Mouse (Mus musculus): Measurements from ENCODE around the gene Wasl.

Gene Wasl

DNA sequence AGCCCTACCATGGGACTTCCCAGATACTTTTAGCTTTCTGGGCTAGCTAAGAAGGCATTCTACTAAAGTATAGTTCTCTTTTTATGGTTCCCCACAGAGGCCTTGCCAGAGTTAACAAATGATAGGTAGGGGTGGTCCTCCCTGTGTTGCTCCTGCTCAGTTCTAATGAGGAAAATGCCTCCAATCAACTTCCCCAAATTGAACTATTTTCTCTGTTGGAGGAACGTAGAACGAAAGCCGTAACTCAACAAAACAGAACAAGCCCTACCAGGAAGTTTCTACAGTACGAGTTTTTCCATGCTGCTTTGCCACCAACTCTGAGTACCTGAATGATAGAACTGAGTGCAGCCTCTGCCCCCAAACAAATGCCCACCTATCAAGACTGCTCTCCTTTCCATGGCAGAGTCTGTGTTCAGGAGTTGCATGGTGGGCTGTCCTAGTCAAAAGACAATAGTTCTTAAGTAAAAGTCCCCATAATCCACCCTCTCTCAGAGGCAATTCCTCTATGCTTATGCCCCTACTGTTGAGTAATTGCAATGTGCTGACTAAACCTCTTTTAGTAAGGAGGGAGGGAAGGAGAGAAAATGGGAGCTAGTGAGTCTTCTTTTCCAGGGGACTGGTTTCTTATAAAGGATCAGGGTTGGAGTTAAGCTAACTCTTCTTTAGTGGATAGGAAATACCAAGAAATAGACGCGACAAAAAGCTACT is 19.3 kb downstream of the Wasl start:
- DNase-seq (ENCODE audit: low spot score): no peak

DNA sequence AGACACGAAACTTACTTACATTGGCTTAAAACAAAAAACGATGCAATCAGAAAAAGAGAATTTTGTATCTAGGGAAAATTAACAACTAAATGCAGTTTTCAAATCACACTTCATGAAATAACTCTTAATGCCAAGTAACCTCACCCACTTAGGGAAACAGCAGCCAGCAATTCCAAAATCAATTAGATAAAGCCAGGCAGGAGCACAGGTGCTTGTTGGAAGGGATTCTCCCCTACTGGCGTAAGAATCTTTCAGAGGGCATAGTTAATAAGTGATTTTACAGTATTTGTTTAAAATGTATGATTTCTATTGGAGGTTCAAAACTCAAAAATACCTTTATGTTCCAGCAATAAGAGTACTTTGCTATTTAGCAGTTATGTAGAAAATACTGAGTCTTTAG is 21.8 kb downstream of the Wasl start:
- no peak for DNase-seq (ENCODE audit: low spot score)

DNA sequence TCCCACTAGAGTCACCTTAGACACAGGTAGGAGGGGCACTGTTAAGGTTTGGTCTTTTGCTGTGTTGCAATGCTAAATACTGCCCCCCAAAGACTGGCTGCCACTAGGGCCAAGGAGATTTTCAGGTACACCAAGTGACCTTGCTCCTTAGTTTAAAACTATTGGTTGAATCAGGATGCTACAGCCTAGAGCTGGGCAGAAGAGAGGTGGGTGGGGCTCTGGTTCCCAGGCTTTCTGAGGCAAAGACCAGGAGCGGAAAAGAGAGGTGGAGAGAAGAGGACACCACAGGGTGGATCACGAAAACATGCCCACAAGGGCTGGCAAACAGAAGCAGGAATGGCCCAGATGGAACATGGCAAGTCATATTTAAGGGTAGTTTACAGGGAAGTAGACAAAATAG is 22.6 kb downstream of the Wasl start:
- DNase-seq (ENCODE audit: low spot score): no peak

DNA sequence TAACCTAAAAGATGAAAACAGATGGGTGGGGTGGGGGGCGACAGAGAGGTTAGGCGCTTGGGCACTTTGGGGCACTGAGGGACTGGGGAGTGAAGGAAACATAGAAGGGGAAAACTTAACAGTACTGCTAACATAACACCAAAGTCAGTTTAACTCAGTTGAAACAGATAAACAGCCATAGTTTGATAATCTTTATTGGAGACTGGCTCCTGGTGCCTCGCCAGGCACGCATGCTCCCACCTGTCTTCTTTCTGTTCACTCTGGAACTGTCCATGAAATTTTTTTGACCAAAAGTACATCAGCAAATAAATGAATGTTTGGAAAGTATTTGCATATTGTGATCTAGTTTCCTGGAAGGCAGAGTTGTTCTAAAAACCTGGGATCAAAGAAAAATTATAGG is 23.5 kb downstream of the Wasl start:
- no peak for DNase-seq (ENCODE audit: low spot score)

- no peak for DNase-seq (ENCODE audit: low spot score)
These were observed 29.0 kb downstream of the Wasl start for GRCm38 (mm10) chr6:24635814-24636213.

GRCm38 (mm10) chr6:24634065-24634464 is 30.7 kb downstream of the Wasl start:
- no peak for DNase-seq (ENCODE audit: low spot score)

DNA sequence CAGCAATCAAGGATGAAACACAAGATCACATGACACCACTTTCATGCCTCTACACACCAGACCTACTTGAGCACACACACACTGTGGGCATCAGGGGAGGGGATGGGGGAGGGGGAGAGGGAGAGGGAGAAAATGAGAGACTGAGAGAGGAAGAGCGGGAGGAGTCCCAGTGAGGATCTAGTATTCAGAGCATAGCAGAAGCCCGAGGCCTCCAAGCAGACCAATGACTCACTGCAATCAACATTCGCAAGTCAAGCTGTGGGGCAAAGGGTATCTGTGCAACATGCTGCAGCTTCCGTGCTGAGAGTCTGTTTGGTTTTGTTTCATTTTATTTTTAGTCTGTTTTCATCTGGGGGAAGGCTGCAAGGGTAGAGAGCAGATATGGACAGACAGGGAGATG is 32.7 kb downstream of the Wasl start:
- no peak for DNase-seq (ENCODE audit: low spot score)

DNA sequence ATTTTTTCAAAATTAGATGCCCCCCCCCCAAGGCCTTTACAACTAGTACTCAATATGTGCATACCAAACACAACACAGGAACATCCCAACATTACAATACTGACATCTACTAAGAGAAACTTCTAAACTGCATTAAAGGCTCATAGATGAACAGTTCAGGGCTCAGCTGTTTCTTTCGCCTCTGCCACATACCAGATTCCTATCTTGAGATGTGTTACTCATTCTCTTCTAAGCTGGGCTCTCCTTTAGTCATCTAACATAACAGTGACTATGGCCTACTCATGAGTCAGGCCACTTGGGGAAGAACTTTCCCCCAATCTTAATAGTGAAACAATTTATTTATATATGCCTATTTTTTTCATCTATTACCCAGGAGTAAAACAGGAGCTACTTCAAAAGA is 36.3 kb downstream of the Wasl start:
- DNase-seq (ENCODE audit: low spot score): no peak

- DNase-seq (ENCODE audit: low spot score): peak; percentile 65
These were observed 37.2 kb downstream of the Wasl start for GRCm38 (mm10) chr6:24627586-24628030.

- DNase-seq (ENCODE audit: low spot score): no peak
These were observed 42.7 kb downstream of the Wasl start for GRCm38 (mm10) chr6:24622098-24622497.

- no peak for DNase-seq (ENCODE audit: low spot score)
These were observed 43.9 kb downstream of the Wasl start for GRCm38 (mm10) chr6:24620936-24621335.

- no peak for DNase-seq (ENCODE audit: low spot score)
These were observed 45.3 kb downstream of the Wasl start for GRCm38 (mm10) chr6:24619285-24620045.

- no peak for DNase-seq (ENCODE audit: low spot score)
These were observed 48.1 kb downstream of the Wasl start for GRCm38 (mm10) chr6:24616746-24617145.

DNA sequence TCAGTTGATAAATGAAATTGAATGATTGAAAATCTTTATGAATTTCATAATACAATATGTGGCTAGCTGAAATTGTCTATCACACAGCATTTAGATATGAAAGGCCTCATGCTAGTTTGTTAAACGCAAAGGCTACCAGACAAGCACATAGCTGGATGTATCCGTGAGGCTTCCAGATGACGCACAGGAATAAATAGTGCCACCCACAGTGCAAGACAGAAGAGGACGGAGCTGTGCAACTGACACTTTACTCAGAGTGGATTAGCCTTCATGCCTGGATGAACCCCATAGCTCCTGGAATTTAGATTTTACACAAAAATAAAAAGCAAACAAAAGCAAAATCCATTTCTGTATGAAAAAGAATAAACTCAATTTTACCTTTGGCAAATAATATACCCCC is 50.9 kb downstream of the Wasl start:
- DNase-seq (ENCODE audit: low spot score): no peak

GRCm38 (mm10) chr6:24613346-24613745 is 51.5 kb downstream of the Wasl start:
- DNase-seq (ENCODE audit: low spot score): no peak

DNA sequence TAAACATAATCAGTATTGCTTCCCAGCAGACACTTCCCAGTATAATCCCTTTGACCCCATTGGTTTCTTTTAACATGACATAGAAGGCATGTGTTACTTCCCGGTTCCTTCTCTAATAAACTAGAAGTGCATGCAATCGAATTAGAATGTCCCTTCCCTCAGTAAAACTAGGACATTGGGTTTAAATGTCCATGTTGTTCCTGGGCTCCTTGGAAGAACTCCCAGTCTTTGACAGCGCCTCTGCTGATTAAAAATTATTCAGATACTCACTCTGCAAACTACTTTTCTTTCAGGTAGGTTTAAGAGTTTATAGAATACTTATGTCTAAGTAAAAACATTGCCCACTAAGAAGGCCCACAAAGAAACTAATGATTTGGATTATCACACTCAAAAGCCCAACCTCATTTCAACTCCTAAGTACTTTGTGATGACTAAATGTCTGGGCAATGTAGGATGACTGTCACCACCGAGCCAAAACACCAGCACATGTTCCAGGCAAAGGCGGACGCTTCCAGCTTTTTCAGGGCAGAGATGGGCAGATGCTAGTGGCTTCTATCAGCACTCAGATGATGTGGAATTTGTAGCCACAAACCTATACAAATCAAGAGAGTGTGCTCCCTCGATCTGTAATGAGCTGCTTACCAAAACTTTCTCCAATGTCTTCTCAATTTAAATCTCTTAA is 52.6 kb downstream of the Wasl start:
- no peak for DNase-seq (ENCODE audit: low spot score)

- DNase-seq (ENCODE audit: low spot score): no peak
These were observed 54.5 kb downstream of the Wasl start for GRCm38 (mm10) chr6:24610358-24610757.

DNA sequence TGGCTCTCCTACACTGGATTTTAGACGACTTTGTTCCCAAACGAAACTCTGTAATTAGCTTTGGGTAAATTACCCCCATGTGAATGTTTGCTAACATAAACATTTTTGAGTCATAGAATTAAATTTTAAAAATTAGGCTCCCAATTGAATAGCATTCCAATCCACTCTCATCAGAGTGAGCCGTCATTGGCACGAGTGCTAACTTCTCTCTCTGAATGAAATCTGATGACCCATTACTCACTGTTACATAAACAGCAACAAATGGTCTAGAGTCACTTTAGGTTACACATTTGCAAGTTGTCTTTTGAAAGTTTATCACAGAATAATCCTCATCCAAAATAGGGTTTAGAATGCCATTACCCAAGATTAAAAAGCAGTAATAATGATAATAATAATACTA is 55.3 kb downstream of the Wasl start:
- no peak for DNase-seq (ENCODE audit: low spot score)

DNA sequence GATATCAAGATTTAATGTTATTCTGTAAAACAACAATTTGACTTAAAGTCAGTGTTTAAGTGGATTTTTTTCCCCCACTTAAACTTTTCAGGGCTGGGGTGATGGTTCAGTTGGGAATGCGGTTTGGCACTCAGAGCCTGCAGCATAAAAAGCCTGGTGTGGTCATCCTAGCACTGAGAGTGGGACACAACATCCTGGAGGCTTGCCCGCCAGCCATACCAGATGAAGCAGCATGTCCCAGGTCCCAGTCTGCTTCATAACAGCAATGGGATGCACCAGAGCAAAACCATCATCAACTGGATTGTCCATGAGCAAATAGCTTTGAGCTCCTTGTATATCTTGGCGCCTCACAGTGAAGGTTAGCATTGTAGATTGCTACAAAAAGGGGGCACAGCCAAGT is 56.1 kb downstream of the Wasl start:
- no peak for DNase-seq (ENCODE audit: low spot score)

DNA sequence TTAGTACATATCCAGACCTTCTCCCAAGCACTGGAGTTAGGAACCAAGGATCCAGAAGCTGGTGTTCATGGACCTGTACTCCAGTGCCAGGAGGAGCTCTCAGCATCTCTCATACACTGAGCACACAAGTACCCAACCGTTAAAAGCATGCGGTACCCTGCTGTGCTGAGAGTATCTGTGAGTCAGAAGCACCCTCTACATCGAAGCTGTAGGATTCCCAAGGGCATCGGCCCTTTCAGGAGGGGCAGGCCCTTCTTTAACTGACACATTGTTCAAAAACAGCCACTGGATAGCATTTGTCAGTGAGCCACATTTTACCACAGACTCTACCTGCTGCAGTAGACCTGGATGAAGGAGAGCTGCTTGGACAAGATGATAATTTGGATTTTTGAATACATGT is 56.7 kb downstream of the Wasl start:
- DNase-seq (ENCODE audit: low spot score): no peak

GRCm38 (mm10) chr6:24607531-24607930 is 57.3 kb downstream of the Wasl start:
- no peak for DNase-seq (ENCODE audit: low spot score)

DNA sequence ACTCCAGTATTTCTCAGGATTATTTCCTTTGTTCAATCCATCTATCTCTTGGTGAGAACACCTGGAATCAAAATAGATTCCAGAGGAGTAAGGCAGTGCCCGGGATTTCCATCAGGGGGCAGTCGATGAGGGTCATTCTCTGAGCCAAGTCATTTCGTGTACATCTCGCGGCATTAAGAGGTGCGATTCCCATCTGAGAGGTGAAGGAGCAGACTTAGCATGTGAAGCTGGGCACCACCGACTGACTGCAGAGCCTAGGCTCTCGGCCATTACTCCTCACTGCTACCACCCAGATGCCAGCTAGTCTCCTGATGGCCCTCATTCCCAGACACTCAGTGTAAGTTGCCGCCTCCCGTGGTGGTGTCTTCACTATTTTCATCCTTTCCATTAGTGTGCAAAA is 58.3 kb downstream of the Wasl start:
- DNase-seq (ENCODE audit: low spot score): no peak

GRCm38 (mm10) chr6:24605631-24606030 is 59.2 kb downstream of the Wasl start:
- DNase-seq (ENCODE audit: low spot score): no peak

Data from testis, postnatal 10 days (tissue).